7 mouse cellular contexts compared by ENCODE assay signal in genomic region chr6:88199001-88199717, GRCm38 (mm10). TPM values are rescaled to one million over a fixed set of nuclear protein-coding genes. Genes with fewer than 3 reads are reported as not detected.
DNase-seq lines count a peak whose midpoint lies in the region; ATAC-seq and TF ChIP-seq lines count a peak whose summit lies in the region.

No protein-coding gene starts in this region.

- no peak for TF ChIP-seq CTCF in E14TG2a.4 (conservative IDR thresholded peaks at IDR 0.05; ENCODE audit: low read length)

- H3K36me3 ChIP-seq in E14TG2a.4 (ENCODE audit: insufficient read depth, low read length): no peaks in the 10 kb centered on the region
- H3K36me3 ChIP-seq in heart, embryonic 13.5 days: no peaks in the 10 kb centered on the region
- H3K36me3 ChIP-seq in limb, embryonic 14.5 days (ENCODE audit: control insufficient read depth, insufficient read depth, low read length): no peaks in the 10 kb centered on the region
- H3K36me3 ChIP-seq in neural tube, embryonic 13.5 days: no peaks in the 10 kb centered on the region

- no peak for ATAC-seq in heart, embryonic 13.5 days (ENCODE audit: extremely low read depth, insufficient number of reproducible peaks, low FRiP score, low TSS enrichment)
- no peak for ATAC-seq in limb, embryonic 14.5 days (ENCODE audit: low FRiP score, low read depth)
- ATAC-seq in neural tube, embryonic 13.5 days (ENCODE audit: low read depth): no peak

- no peak for TF ChIP-seq POLR2A in limb, embryonic 14.5 days (IDR thresholded peaks at IDR 0.05; ENCODE audit: borderline replicate concordance, extremely low read depth, insufficient read depth, insufficient read length)

- 1% methylated on average over 39 of the region's 39 CpGs for WGBS in heart, embryonic 13.5 days
- 2% methylated on average over 39 of the region's 39 CpGs for WGBS in limb, embryonic 14.5 days
- WGBS in neural tube, embryonic 13.5 days: 1% methylated on average over 39 of the region's 39 CpGs

- H3K27ac ChIP-seq in heart, embryonic 13.5 days (replicated peaks): peak overlapping the region; percentile 22
- no peak overlapping the region for H3K27ac ChIP-seq in limb, embryonic 14.5 days (replicated peaks; ENCODE audit: low read depth, low read length)
- no peak overlapping the region for H3K27ac ChIP-seq in neural tube, embryonic 13.5 days (replicated peaks)

- H3K27me3 ChIP-seq in E14TG2a.4 (ENCODE audit: insufficient read depth, low read length): peaks cover 99% of the 10 kb centered on the region
- H3K27me3 ChIP-seq in heart, embryonic 13.5 days (replicated peaks): peaks cover 98% of the 10 kb centered on the region
- H3K27me3 ChIP-seq in limb, embryonic 14.5 days (ENCODE audit: control insufficient read depth, insufficient read depth, low read length): peaks cover 99% of the 10 kb centered on the region
- H3K27me3 ChIP-seq in neural tube, embryonic 13.5 days: peaks cover 100% of the 10 kb centered on the region

- H3K9me3 ChIP-seq in E14TG2a.4 (ENCODE audit: low read length): 0 out of 2 replicates have a peak, but pooled peaks cover 6% of the 10 kb centered on the region
- H3K9me3 ChIP-seq in heart, embryonic 13.5 days: no peaks in the 10 kb centered on the region
- H3K9me3 ChIP-seq in limb, embryonic 14.5 days (ENCODE audit: control insufficient read depth, low read length): no peaks in the 10 kb centered on the region
- H3K9me3 ChIP-seq in neural tube, embryonic 13.5 days: no peaks in the 10 kb centered on the region

- peak overlapping the region; percentile 80 for H3K9ac ChIP-seq in heart, embryonic 13.5 days
- 0 out of 2 replicates have a peak overlapping the region, but pooled peaks have one; percentile 1 for H3K9ac ChIP-seq in limb, embryonic 14.5 days (ENCODE audit: low read depth, low read length, severe bottlenecking)
- H3K9ac ChIP-seq in neural tube, embryonic 13.5 days: 0 out of 2 replicates have a peak overlapping the region, but pooled peaks have one; percentile 22

- H3K4me2 ChIP-seq in heart, embryonic 13.5 days: peak overlapping the region; percentile 81
- peak overlapping the region; percentile 64 for H3K4me2 ChIP-seq in limb, embryonic 14.5 days (replicated peaks; ENCODE audit: low read depth, low read length, severe bottlenecking)
- H3K4me2 ChIP-seq in neural tube, embryonic 13.5 days: peak overlapping the region; percentile 56

- H3K4me3 ChIP-seq in E14TG2a.4 (replicated peaks; ENCODE audit: low read length): peak overlapping the region; percentile 74
- H3K4me3 ChIP-seq in heart, embryonic 13.5 days: peak overlapping the region; percentile 60
- peak overlapping the region; percentile 45 for H3K4me3 ChIP-seq in limb, embryonic 14.5 days (replicated peaks; ENCODE audit: low read length)
- peak overlapping the region; percentile 36 for H3K4me3 ChIP-seq in neural tube, embryonic 13.5 days

- H3K4me1 ChIP-seq in E14TG2a.4 (replicated peaks; ENCODE audit: low read depth, low read length): peaks cover 82% of the 10 kb centered on the region
- peaks cover 59% of the 10 kb centered on the region for H3K4me1 ChIP-seq in heart, embryonic 13.5 days
- peaks cover 24% of the 10 kb centered on the region for H3K4me1 ChIP-seq in limb, embryonic 14.5 days (ENCODE audit: control insufficient read depth, insufficient read depth, low read length)
- peaks cover 38% of the 10 kb centered on the region for H3K4me1 ChIP-seq in neural tube, embryonic 13.5 days (replicated peaks)

- peak; percentile 52 for DNase-seq in 416B (ENCODE audit: low read depth)
- DNase-seq in limb, embryonic 14.5 days (ENCODE audit: low spot score): no peak
- DNase-seq in frontal cortex, postnatal 25 days (ENCODE audit: low spot score in 2 of 2): no peak
- no peak for DNase-seq in yolk sac, embryonic 10.5 days (ENCODE audit: low spot score)

RNA-seq across cellular contexts. Expression of gene Gata2, which starts 5.5 kb away (rescaled TPM):
- 14.3 and 17.6 TPM in 2 replicates for polyA plus RNA-seq in heart, embryonic 13.5 days (2015; fragmentation: Nextera tagmentation; extraction: Ambion mirVana)
- polyA plus RNA-seq in limb, embryonic 14.5 days (2012; rRNA removed): 15.7 and 18.4 TPM in 2 replicates
- polyA plus RNA-seq in limb, embryonic 14.5 days (2014; fragmentation: Nextera tagmentation; extraction: Ambion mirVana): 18.1 and 19.3 TPM in 2 replicates
- 6.8 and 6.9 TPM in 2 replicates for polyA plus RNA-seq in neural tube, embryonic 13.5 days (2015; fragmentation: Nextera tagmentation; extraction: Ambion mirVana)

RNA-seq across cellular contexts. Expression of gene Dnajb8, which starts 22.9 kb away (rescaled TPM):
- not detected in 2 replicates for polyA plus RNA-seq in heart, embryonic 13.5 days (2015; fragmentation: Nextera tagmentation; extraction: Ambion mirVana)
- polyA plus RNA-seq in limb, embryonic 14.5 days (2012; rRNA removed): not detected in 2 replicates
- polyA plus RNA-seq in limb, embryonic 14.5 days (2014; fragmentation: Nextera tagmentation; extraction: Ambion mirVana): not detected in 2 replicates
- not detected in 2 replicates for polyA plus RNA-seq in neural tube, embryonic 13.5 days (2015; fragmentation: Nextera tagmentation; extraction: Ambion mirVana)

Comparison
In these comparisons a context has a peak if more than half of its experiments do, and no peak if none do; other contexts are left out.
1. H3K9ac ChIP-seq: peak in every context shown above with its lines; median percentile 80 in heart, embryonic 13.5 days; 22 in neural tube, embryonic 13.5 days; 1 in limb, embryonic 14.5 days.